Comparison of ENCODE assay signal across 8 mouse cellular contexts in genomic region chr3:108018190-108018820, GRCm38 (mm10). TPM values are rescaled to one million over a fixed set of nuclear protein-coding genes. Genes with fewer than 3 reads are reported as not detected.
DNase-seq lines count a peak whose midpoint lies in the region; ATAC-seq and TF ChIP-seq lines count a peak whose summit lies in the region.

No protein-coding gene starts in this region.

- ATAC-seq in kidney, embryonic 14.5 days (ENCODE audit: low FRiP score, low TSS enrichment), result no peak
- ATAC-seq in hindbrain, embryonic 13.5 days (ENCODE audit: low FRiP score), result peak; percentile 25; the same call in 1 of the 2 replicates
- peak; percentile 20; the same call in 1 of the 2 replicates for ATAC-seq in lung, embryonic 15.5 days (ENCODE audit: borderline replicate concordance, extremely low read depth, low FRiP score, low TSS enrichment)
- no peak for ATAC-seq in stomach, embryonic 14.5 days (ENCODE audit: insufficient number of reproducible peaks, insufficient read depth, low FRiP score, low read depth)

- peak overlapping the region; percentile 46 for H3K9ac ChIP-seq in kidney, embryonic 14.5 days (ENCODE audit: low read depth, low read length)
- H3K9ac ChIP-seq in hindbrain, embryonic 13.5 days, result peak overlapping the region; percentile 70
- peak overlapping the region; percentile 36 for H3K9ac ChIP-seq in lung, embryonic 15.5 days
- H3K9ac ChIP-seq in stomach, embryonic 14.5 days (replicated peaks; ENCODE audit: low read depth, low read length), result no peak overlapping the region; the same call in 1 of the 2 replicates

- 0 out of 2 replicates have a peak, but pooled peaks cover 2% of the 10 kb centered on the region for H3K4me1 ChIP-seq in kidney, embryonic 14.5 days (ENCODE audit: control insufficient read depth, insufficient read depth, low read length)
- peaks cover 5% of the 10 kb centered on the region for H3K4me1 ChIP-seq in cortical plate, adult 2 months (ENCODE audit: control insufficient read depth, insufficient read depth, low read length)
- H3K4me1 ChIP-seq in hindbrain, embryonic 13.5 days (replicated peaks), result peaks cover 20% of the 10 kb centered on the region
- H3K4me1 ChIP-seq in lung, embryonic 15.5 days, result peaks cover 9% of the 10 kb centered on the region; the same call in 1 of the 2 replicates
- H3K4me1 ChIP-seq in stomach, embryonic 14.5 days (ENCODE audit: control insufficient read depth, insufficient read depth, low read length), result peaks cover 3% of the 10 kb centered on the region; the same call in 1 of the 2 replicates

- no peaks in the 10 kb centered on the region for H3K9me3 ChIP-seq in kidney, embryonic 14.5 days (ENCODE audit: control insufficient read depth, low read length)
- no peaks in the 10 kb centered on the region for H3K9me3 ChIP-seq in hindbrain, embryonic 13.5 days
- H3K9me3 ChIP-seq in lung, embryonic 15.5 days, result no peaks in the 10 kb centered on the region
- H3K9me3 ChIP-seq in stomach, embryonic 14.5 days (ENCODE audit: control insufficient read depth, low read depth, low read length), result no peaks in the 10 kb centered on the region

- WGBS in kidney, embryonic 14.5 days, result 25% methylated on average over 14 of the region's 14 CpGs
- WGBS in hindbrain, embryonic 13.5 days, result 33% methylated on average over 14 of the region's 14 CpGs
- WGBS in lung, embryonic 15.5 days, result 15% methylated on average over 14 of the region's 14 CpGs
- WGBS in stomach, embryonic 14.5 days, result 19% methylated on average over 14 of the region's 14 CpGs

- TF ChIP-seq CTCF in cortical plate, adult 2 months (IDR thresholded peaks at IDR 0.05; ENCODE audit: extremely low read depth, insufficient read depth, low read length), result no peak

- no peak for TF ChIP-seq POLR2A in cortical plate, adult 2 months (IDR thresholded peaks at IDR 0.05; ENCODE audit: extremely low read depth, insufficient read depth, low read length)

- no peaks in the 10 kb centered on the region for H3K27me3 ChIP-seq in kidney, embryonic 14.5 days (ENCODE audit: control insufficient read depth, insufficient read depth, low read length)
- H3K27me3 ChIP-seq in hindbrain, embryonic 13.5 days, result no peaks in the 10 kb centered on the region
- no peaks in the 10 kb centered on the region for H3K27me3 ChIP-seq in lung, embryonic 15.5 days
- no peaks in the 10 kb centered on the region for H3K27me3 ChIP-seq in stomach, embryonic 14.5 days (ENCODE audit: control insufficient read depth, insufficient read depth, low read length)

- H3K36me3 ChIP-seq in kidney, embryonic 14.5 days (ENCODE audit: control insufficient read depth, insufficient read depth, low read length), result no peaks in the 10 kb centered on the region
- H3K36me3 ChIP-seq in hindbrain, embryonic 13.5 days, result no peaks in the 10 kb centered on the region
- no peaks in the 10 kb centered on the region for H3K36me3 ChIP-seq in lung, embryonic 15.5 days
- no peaks in the 10 kb centered on the region for H3K36me3 ChIP-seq in stomach, embryonic 14.5 days (ENCODE audit: control insufficient read depth, insufficient read depth, low read length)

- peak overlapping the region; percentile 60 for H3K4me2 ChIP-seq in kidney, embryonic 14.5 days (replicated peaks; ENCODE audit: low read depth, low read length)
- H3K4me2 ChIP-seq in hindbrain, embryonic 13.5 days, result peak overlapping the region; percentile 84
- H3K4me2 ChIP-seq in lung, embryonic 15.5 days, result peak overlapping the region; percentile 77
- H3K4me2 ChIP-seq in stomach, embryonic 14.5 days (replicated peaks; ENCODE audit: low read depth, low read length), result peak overlapping the region; percentile 66

- H3K27ac ChIP-seq in kidney, embryonic 14.5 days (ENCODE audit: low read depth, low read length), result no peak overlapping the region
- 0 out of 2 replicates have a peak overlapping the region, but pooled peaks have one; percentile 4 for H3K27ac ChIP-seq in cortical plate, adult 2 months (ENCODE audit: insufficient read depth, low read length)
- H3K27ac ChIP-seq in hindbrain, embryonic 13.5 days, result peak overlapping the region; percentile 79
- H3K27ac ChIP-seq in lung, embryonic 15.5 days, result peak overlapping the region; percentile 92
- peak overlapping the region; percentile 81 for H3K27ac ChIP-seq in stomach, embryonic 14.5 days (ENCODE audit: low read length)

- DNase-seq in kidney, postnatal 14 days, result no peak
- DNase-seq in embryo, embryonic 10.5 days (ENCODE audit: low spot score), result no peak
- DNase-seq in embryo, embryonic 9.5 days (ENCODE audit: extremely low spot score), result no peak

- peak overlapping the region; percentile 12 for H3K4me3 ChIP-seq in kidney, embryonic 14.5 days (ENCODE audit: low read length)
- H3K4me3 ChIP-seq in cortical plate, adult 2 months (ENCODE audit: insufficient read depth, low read length), result peak overlapping the region; percentile 40; the same call in 1 of the 2 replicates
- peak overlapping the region; percentile 46 for H3K4me3 ChIP-seq in hindbrain, embryonic 13.5 days
- H3K4me3 ChIP-seq in lung, embryonic 15.5 days, result peak overlapping the region; percentile 42
- peak overlapping the region; percentile 26 for H3K4me3 ChIP-seq in stomach, embryonic 14.5 days (ENCODE audit: low read depth, low read length)

RNA-seq across cellular contexts. Expression of gene Gstm1, which starts 0.5 kb away (rescaled TPM):
- polyA plus RNA-seq in kidney, embryonic 14.5 days (2014; fragmentation: Nextera tagmentation; extraction: Ambion mirVana), result 63.0 and 73.6 TPM in 2 replicates
- 426 and 510 TPM in 2 replicates for polyA plus RNA-seq in cortical plate, adult 2 months (2012; rRNA removed)
- 53.7 and 54.2 TPM in 2 replicates for polyA plus RNA-seq in hindbrain, embryonic 13.5 days (2015; fragmentation: Nextera tagmentation; extraction: Ambion mirVana)
- 62.7 and 66.4 TPM in 2 replicates for polyA plus RNA-seq in lung, embryonic 15.5 days (2015; fragmentation: Nextera tagmentation; extraction: Ambion mirVana)
- 320 and 324 TPM in 2 replicates for polyA plus RNA-seq in stomach, embryonic 14.5 days (2014; fragmentation: Nextera tagmentation; extraction: Ambion mirVana)

RNA-seq across cellular contexts. Expression of gene Gstm4, which starts 26.4 kb away (rescaled TPM):
- 17.2 and 18.4 TPM in 2 replicates for polyA plus RNA-seq in kidney, embryonic 14.5 days (2014; fragmentation: Nextera tagmentation; extraction: Ambion mirVana)
- 16.1 and 16.8 TPM in 2 replicates for polyA plus RNA-seq in cortical plate, adult 2 months (2012; rRNA removed)
- polyA plus RNA-seq in hindbrain, embryonic 13.5 days (2015; fragmentation: Nextera tagmentation; extraction: Ambion mirVana), result 15.2 and 15.4 TPM in 2 replicates
- 16.7 TPM in 2 replicates for polyA plus RNA-seq in lung, embryonic 15.5 days (2015; fragmentation: Nextera tagmentation; extraction: Ambion mirVana)
- polyA plus RNA-seq in stomach, embryonic 14.5 days (2014; fragmentation: Nextera tagmentation; extraction: Ambion mirVana), result 18.1 and 21.2 TPM in 2 replicates

RNA-seq across cellular contexts. Expression of gene Gstm2, which starts 32.1 kb away (rescaled TPM):
- 76.2 and 79.8 TPM in 2 replicates for polyA plus RNA-seq in kidney, embryonic 14.5 days (2014; fragmentation: Nextera tagmentation; extraction: Ambion mirVana)
- 5.3 and 5.6 TPM in 2 replicates for polyA plus RNA-seq in cortical plate, adult 2 months (2012; rRNA removed)
- 10.0 and 10.9 TPM in 2 replicates for polyA plus RNA-seq in hindbrain, embryonic 13.5 days (2015; fragmentation: Nextera tagmentation; extraction: Ambion mirVana)
- polyA plus RNA-seq in lung, embryonic 15.5 days (2015; fragmentation: Nextera tagmentation; extraction: Ambion mirVana), result 138 and 145 TPM in 2 replicates
- polyA plus RNA-seq in stomach, embryonic 14.5 days (2014; fragmentation: Nextera tagmentation; extraction: Ambion mirVana), result 169 TPM in 2 replicates

RNA-seq across cellular contexts. Expression of gene Gstm3, which starts 49.2 kb away (rescaled TPM):
- polyA plus RNA-seq in kidney, embryonic 14.5 days (2014; fragmentation: Nextera tagmentation; extraction: Ambion mirVana), result 0.16 TPM in 1 of 2 replicates, not detected in the other
- polyA plus RNA-seq in cortical plate, adult 2 months (2012; rRNA removed), result 0.08 TPM in 1 of 2 replicates, not detected in the other
- 0.17 TPM in 1 of 2 replicates, not detected in the other for polyA plus RNA-seq in hindbrain, embryonic 13.5 days (2015; fragmentation: Nextera tagmentation; extraction: Ambion mirVana)
- polyA plus RNA-seq in lung, embryonic 15.5 days (2015; fragmentation: Nextera tagmentation; extraction: Ambion mirVana), result 0.13 and 0.22 TPM in 2 replicates
- polyA plus RNA-seq in stomach, embryonic 14.5 days (2014; fragmentation: Nextera tagmentation; extraction: Ambion mirVana), result 27.4 and 30.9 TPM in 2 replicates

Comparison
In these comparisons a context has a peak if more than half of its experiments do, and no peak if none do; other contexts are left out.
1. ATAC-seq: peak in hindbrain, embryonic 13.5 days (single experiment) and lung, embryonic 15.5 days (single experiment); none in kidney, embryonic 14.5 days (single experiment) and stomach, embryonic 14.5 days (single experiment).
2. Peak in every context shown above with its lines, with median percentiles within 50 percentile points of each other: H3K4me2 ChIP-seq and H3K4me3 ChIP-seq.